Mouse (Mus musculus) midbrain, embryonic 12.5 days (tissue): ENCODE results near the gene Hist1h2bg. TPM values are rescaled to one million over a fixed set of nuclear protein-coding genes. Genes with fewer than 3 reads are reported as not detected.

Experiments
- ATAC-seq: fragments of 200-750 bp; cut with Nextera tagmentation; 2 replicates; pipeline ENCODE4 v1.8.0; 2017; ENCODE audit warnings: low read depth, moderate TSS enrichment, moderate library complexity; ENCODE audit not compliant: low FRiP score
- H3K27ac ChIP-seq: fragments of 300-500 bp; sonication (generic); replicated peaks from 2 replicates; pipeline ENCODE4 v1.5.1; 2016; ENCODE audit warnings: mild to moderate bottlenecking
- H3K27me3 ChIP-seq: fragments of 300-500 bp; sonication (generic); 2 replicates; pipeline ENCODE4 v1.6.1; 2016; ENCODE audit warnings: mild to moderate bottlenecking
- H3K36me3 ChIP-seq: fragments of 300-500 bp; sonication (generic); 2 replicates; pipeline ENCODE4 v1.6.1; 2016
- H3K4me1 ChIP-seq: fragments of 300-500 bp; sonication (generic); 2 replicates; pipeline ENCODE4 v1.6.1; 2016
- H3K4me2 ChIP-seq: fragments of 300-500 bp; sonication (generic); replicated peaks from 2 replicates; pipeline ENCODE4 v1.6.1; 2016; ENCODE audit warnings: mild to moderate bottlenecking, moderate library complexity
- H3K4me3 ChIP-seq: fragments of 300-500 bp; sonication (generic); 2 replicates; pipeline ENCODE4 v1.5.1; 2016; ENCODE audit warnings: mild to moderate bottlenecking
- H3K9ac ChIP-seq: fragments of 300-500 bp; sonication (generic); replicated peaks from 2 replicates; pipeline ENCODE4 v1.6.1; 2016; ENCODE audit warnings: mild to moderate bottlenecking, moderate library complexity
- H3K9me3 ChIP-seq: fragments of 300-500 bp; sonication (generic); 2 replicates; pipeline ENCODE4 v1.6.1; 2016; ENCODE audit warnings: mild to moderate bottlenecking
- WGBS: fragments of 180-500 bp; shearing (Covaris S2); methylation state at CpG from one replicate; pipeline ENCODE4 v1.1.7; 2016; 5-methylcytosine and 5-hydroxymethylcytosine counted together
- microRNA-seq: library from miRNA; unstranded; fragments of <30 nt; microRNA quantifications from one replicate; pipeline ENCODE4, GENCODE M21; 2017
- polyA plus RNA-seq: library from polyadenylated mRNA; unstranded; fragments of >200 nt; fragmentation: Nextera tagmentation; extraction: Ambion mirVana; gene quantifications from 2 replicates; pipeline ENCODE4 v1.2.1, GENCODE M21; 2016

The Hist1h2bg gene
- polyA plus RNA-seq, 1 experiment from 2014 or later = 13.0 TPM

GRCm38 (mm10) chr13:23620733-23621531 lies 49.7 kb downstream of the Hist1h2bg start, which contains the start of gene Hist1h2be:
Gene Hist1h2be (minus strand): TSS chr13:23621124.
- ATAC-seq = peak; percentile 85
- peak within 1 kb of the TSS; percentile 93 for H3K4me2 ChIP-seq
- under 1% methylated on average over 27 of the region's 27 CpGs for WGBS
- peak within 1 kb of the TSS; percentile 93 for H3K9ac ChIP-seq
- H3K27ac ChIP-seq = peak within 1 kb of the TSS; percentile 97
- H3K4me3 ChIP-seq = peak within 1 kb of the TSS; percentile 65
- peaks cover 6% of the 10 kb centered on the region; the same call in 1 of the 2 replicates for H3K27me3 ChIP-seq
- no peaks in the 10 kb centered on the region for H3K9me3 ChIP-seq
- peaks cover 15% of the 10 kb centered on the region for H3K4me1 ChIP-seq
- no peaks in the 10 kb centered on the region for H3K36me3 ChIP-seq

Small RNA genes lying within 50 kb of the gene (microRNA-seq; reads per million reads assigned to microRNA genes)
- gene Gm44297 (not detected), gene Gm44359 (not detected), gene Gm44394 (not detected)

Other genes starting within 250 kb of the Hist1h2bg start
- 66.1 and 66.9 TPM in 2 replicates for gene Zfp322a, start 202.2 kb upstream of the Hist1h2bg start, polyA plus RNA-seq
- 10.1 and 12.3 TPM in 2 replicates for gene Abt1, start 147.5 kb upstream of the Hist1h2bg start, polyA plus RNA-seq
- gene Btn1a1, start 105.5 kb upstream of the Hist1h2bg start, polyA plus RNA-seq = not detected in 2 replicates
- 0.10 and 0.17 TPM in 2 replicates for gene Btn2a2, start 82.5 kb upstream of the Hist1h2bg start, polyA plus RNA-seq
- gene Hist1h4h, start 40.3 kb upstream of the Hist1h2bg start, polyA plus RNA-seq = 4.2 and 4.4 TPM in 2 replicates
- gene Hist1h2af, start 37.5 kb upstream of the Hist1h2bg start, polyA plus RNA-seq = 7.9 and 8.4 TPM in 2 replicates
- gene Hist1h3g, start 36.0 kb upstream of the Hist1h2bg start, polyA plus RNA-seq = 4.8 and 6.9 TPM in 2 replicates
- 0.56 and 0.64 TPM in 2 replicates for gene Hist1h2bh, start 28.0 kb upstream of the Hist1h2bg start, polyA plus RNA-seq
- gene Hist1h3f, start 27.3 kb upstream of the Hist1h2bg start, polyA plus RNA-seq = 1.0 and 1.3 TPM in 2 replicates
- gene Hist1h4f, start 19.7 kb upstream of the Hist1h2bg start, polyA plus RNA-seq = 0.85 and 1.7 TPM in 2 replicates
- 0.37 and 0.45 TPM in 2 replicates for gene Hist1h1d, start 18.1 kb upstream of the Hist1h2bg start, polyA plus RNA-seq
- gene Hist1h3e, start 9.0 kb upstream of the Hist1h2bg start, polyA plus RNA-seq = 6.5 and 7.0 TPM in 2 replicates
- gene Hist1h2ae, start 176 bp upstream of the Hist1h2bg start, polyA plus RNA-seq = 95.2 and 113 TPM in 2 replicates
- 4.5 and 5.1 TPM in 2 replicates for gene Hist1h2bf, start 2.8 kb downstream of the Hist1h2bg start, polyA plus RNA-seq
- 1.8 and 2.5 TPM in 2 replicates for gene Hist1h2ad, start 3.0 kb downstream of the Hist1h2bg start, polyA plus RNA-seq
- 4.6 and 5.4 TPM in 2 replicates for gene Hist1h3d, start 4.4 kb downstream of the Hist1h2bg start, polyA plus RNA-seq
- 109 and 113 TPM in 2 replicates for gene Hist1h4d, start 10.2 kb downstream of the Hist1h2bg start, polyA plus RNA-seq
- gene Hist1h2be, start 49.7 kb downstream of the Hist1h2bg start, polyA plus RNA-seq = 2.5 and 2.9 TPM in 2 replicates
- 24.2 and 27.0 TPM in 2 replicates for gene Hist1h1e, start 51.2 kb downstream of the Hist1h2bg start, polyA plus RNA-seq
- 1.1 TPM in 2 replicates for gene Hist1h2ac, start 112.6 kb downstream of the Hist1h2bg start, polyA plus RNA-seq
- 28.7 and 29.9 TPM in 2 replicates for gene Hist1h2bc, start 112.8 kb downstream of the Hist1h2bg start, polyA plus RNA-seq
- gene Hist1h1t, start 124.4 kb downstream of the Hist1h2bg start, polyA plus RNA-seq = not detected in 2 replicates
- 5.8 and 6.8 TPM in 2 replicates for gene Hist1h4c, start 127.1 kb downstream of the Hist1h2bg start, polyA plus RNA-seq
- 3.1 and 3.3 TPM in 2 replicates for gene Hfe, start 139.5 kb downstream of the Hist1h2bg start, polyA plus RNA-seq
- 13.6 and 14.0 TPM in 2 replicates for gene Hist1h1c, start 167.4 kb downstream of the Hist1h2bg start, polyA plus RNA-seq
- 7.9 and 9.3 TPM in 2 replicates for gene Hist1h3c, start 174.2 kb downstream of the Hist1h2bg start, polyA plus RNA-seq
- gene Hist1h2bb, start 175.3 kb downstream of the Hist1h2bg start, polyA plus RNA-seq = 2.5 and 4.5 TPM in 2 replicates
- 53.0 and 53.2 TPM in 2 replicates for gene Hist1h2ab, start 179.7 kb downstream of the Hist1h2bg start, polyA plus RNA-seq
- gene Hist1h3b, start 180.9 kb downstream of the Hist1h2bg start, polyA plus RNA-seq = 14.7 and 16.1 TPM in 2 replicates
- 5.0 and 8.0 TPM in 2 replicates for gene Hist1h4b, start 185.6 kb downstream of the Hist1h2bg start, polyA plus RNA-seq
- 0.41 and 1.3 TPM in 2 replicates for gene Hist1h4a, start 189.8 kb downstream of the Hist1h2bg start, polyA plus RNA-seq
- gene Hist1h3a, start 191.0 kb downstream of the Hist1h2bg start, polyA plus RNA-seq = 4.6 and 5.1 TPM in 2 replicates
- 2.3 and 3.6 TPM in 2 replicates for gene Hist1h1a, start 192.3 kb downstream of the Hist1h2bg start, polyA plus RNA-seq
- gene Trim38, start 198.5 kb downstream of the Hist1h2bg start, polyA plus RNA-seq = not detected in 2 replicates
- not detected in 2 replicates for gene Slc17a2, start 235.6 kb downstream of the Hist1h2bg start, polyA plus RNA-seq